Mouse (Mus musculus) liver (tissue): ENCODE measurements at regions not wholly inside any gene's neighbourhood (a gene's known extent, or its start where the extent isn't known, plus 50 kb on each side); places are given as distances from the start of the nearest gene placed in this dataset.
A peak's percentile ranks its signal among the peaks of the same experiment; 100 is the strongest.

ENCODE experiments used
- DNase-seq: peaks from one replicate; pipeline ENCODE4 v3.0.0-alpha.2; 2020; ENCODE audit warnings: mixed read lengths

DNA sequence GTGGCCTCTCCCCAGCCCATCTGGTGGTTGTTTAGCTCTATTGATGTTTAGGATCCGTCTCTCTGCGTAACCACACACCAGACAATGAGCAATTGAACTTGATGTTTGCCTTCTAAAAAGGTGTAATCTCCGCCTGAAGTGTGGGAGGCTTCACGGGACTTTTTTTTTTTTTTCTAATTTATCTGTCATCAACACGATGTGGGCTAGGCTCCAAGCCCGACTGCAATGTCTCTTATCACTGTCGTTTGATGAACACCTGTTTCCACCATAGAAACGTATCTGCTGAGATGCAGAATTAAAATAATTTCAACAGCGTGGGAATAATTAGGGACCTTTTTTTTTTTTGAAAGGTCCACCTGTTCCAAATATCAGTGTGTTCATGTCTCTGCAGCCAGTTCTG is 257.0 kb upstream of the Dnajc19 start:
- DNase-seq, result no peak

- DNase-seq, result no peak
Observed at GRCm38 (mm10) chr3:34333555-34333954, 252.4 kb upstream of the Dnajc19 start.

DNA sequence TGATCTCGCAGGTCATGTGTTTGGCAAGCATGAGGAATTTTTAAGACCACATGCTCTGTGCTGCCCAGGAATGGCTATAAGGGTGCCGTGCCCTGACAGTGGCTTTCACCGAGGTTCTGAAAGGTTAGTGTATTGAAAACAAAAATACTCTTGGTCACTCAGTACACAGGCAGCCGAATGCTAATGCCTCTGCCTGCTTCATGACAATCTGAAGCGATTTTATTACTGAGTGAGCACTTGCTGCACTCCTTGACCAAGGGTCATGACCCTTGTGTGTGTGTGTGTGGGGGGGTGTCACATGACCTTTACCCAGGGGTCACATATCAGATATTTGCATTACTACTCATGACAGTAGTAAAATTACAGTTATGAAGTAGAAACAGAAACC is 250.8 kb upstream of the Dnajc19 start:
- no peak for DNase-seq

DNA sequence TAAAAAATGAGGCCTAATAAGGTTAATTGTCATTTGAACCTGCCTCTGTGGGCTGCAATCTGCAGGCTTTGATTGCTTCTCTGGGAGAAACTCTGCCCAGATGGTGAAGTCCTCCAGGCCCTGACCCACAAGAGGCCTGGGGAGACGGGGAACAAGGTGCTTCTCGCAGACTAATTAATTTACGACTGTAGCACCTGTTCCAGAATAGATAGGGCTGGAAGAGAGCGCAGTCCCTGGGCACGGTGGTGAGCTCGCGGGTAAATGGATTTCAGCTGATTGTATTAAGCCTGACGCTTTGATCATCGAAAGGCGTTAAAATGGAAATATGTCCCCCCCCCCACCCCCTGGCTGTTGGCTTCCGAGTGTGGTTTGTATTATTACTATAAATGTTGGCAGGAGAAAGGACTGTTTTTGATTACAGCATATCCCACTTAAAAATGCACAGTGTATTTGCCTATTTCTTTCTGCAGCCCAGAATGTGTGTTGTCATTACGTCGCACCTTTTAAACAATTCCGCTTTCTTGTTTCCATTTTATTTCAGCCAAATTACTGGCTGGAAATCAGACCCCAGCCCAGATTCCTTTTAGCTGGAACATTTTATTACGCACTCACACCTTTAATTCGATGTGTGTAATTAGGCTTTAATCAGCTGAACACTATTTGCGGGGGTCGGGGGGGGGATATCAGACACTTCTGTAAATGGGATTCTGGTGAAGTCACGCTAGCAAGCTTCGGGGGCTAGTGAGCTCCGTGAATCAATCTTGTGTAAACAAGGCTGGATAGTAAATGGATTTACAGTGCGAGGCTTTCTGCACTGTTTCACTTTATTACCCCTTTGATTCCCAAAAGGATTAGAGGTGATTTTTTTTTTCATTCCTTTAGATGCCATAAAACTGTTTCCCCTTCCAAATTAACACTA is 250.1 kb upstream of the Dnajc19 start:
- no peak for DNase-seq

- DNase-seq, result peak; percentile 21
Observed at GRCm38 (mm10) chr3:34328865-34329264, 247.7 kb upstream of the Dnajc19 start.

DNA sequence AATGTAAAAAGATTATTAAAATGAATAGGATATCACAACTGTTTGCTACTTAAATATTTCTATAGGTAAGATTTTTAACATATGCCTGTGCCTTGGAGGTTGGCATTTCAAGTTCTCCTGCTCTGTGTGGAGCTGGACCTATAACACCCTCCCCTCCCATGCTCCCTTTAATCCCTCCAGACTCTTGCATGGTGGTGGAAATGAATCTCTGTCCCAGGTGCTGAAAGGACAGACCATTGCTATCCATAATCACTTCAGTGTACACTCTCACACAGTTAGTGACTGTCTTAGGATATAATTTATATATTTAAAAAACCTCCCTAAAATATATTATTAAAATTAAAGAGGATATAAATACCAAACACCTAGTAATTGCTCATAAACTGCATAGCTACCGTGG is 244.5 kb upstream of the Dnajc19 start:
- DNase-seq, result no peak

GRCm38 (mm10) chr3:34322527-34323210 is 241.5 kb upstream of the Dnajc19 start:
- no peak for DNase-seq

- no peak for DNase-seq
Observed at GRCm38 (mm10) chr3:34314798-34315197, 233.7 kb upstream of the Dnajc19 start.

- no peak for DNase-seq
Observed at GRCm38 (mm10) chr3:34314393-34314792, 233.3 kb upstream of the Dnajc19 start.

- DNase-seq, result no peak
Observed at GRCm38 (mm10) chr3:34311944-34312343, 230.8 kb upstream of the Dnajc19 start.

- DNase-seq, result no peak
Observed at GRCm38 (mm10) chr3:34299637-34300036, 218.5 kb upstream of the Dnajc19 start.

DNA sequence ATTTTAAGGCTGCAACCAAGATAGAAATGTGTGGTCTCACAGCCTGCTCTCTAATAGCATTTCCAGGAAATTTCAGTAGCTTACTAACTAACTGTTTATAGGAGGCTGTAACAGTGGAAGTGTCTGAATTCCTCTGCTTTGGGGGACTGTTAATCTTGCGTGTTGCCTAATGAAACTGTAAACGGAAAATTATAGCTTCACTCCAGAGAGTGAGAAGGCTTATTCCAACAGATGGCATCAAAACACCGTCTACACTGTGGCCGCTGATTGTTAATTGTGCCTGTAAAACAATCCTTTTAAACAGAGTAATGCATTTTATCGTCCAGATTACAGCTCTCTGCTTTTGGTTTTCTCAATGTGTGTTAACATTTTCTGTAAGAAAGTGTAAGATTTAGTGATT is 206.7 kb upstream of the Dnajc19 start:
- DNase-seq, result no peak

- no peak for DNase-seq
Observed at GRCm38 (mm10) chr3:34270154-34270553, 189.0 kb upstream of the Dnajc19 start.

GRCm38 (mm10) chr3:34266462-34266861 is 185.3 kb upstream of the Dnajc19 start:
- DNase-seq, result no peak

GRCm38 (mm10) chr3:34264811-34265210 is 183.7 kb upstream of the Dnajc19 start:
- no peak for DNase-seq

DNA sequence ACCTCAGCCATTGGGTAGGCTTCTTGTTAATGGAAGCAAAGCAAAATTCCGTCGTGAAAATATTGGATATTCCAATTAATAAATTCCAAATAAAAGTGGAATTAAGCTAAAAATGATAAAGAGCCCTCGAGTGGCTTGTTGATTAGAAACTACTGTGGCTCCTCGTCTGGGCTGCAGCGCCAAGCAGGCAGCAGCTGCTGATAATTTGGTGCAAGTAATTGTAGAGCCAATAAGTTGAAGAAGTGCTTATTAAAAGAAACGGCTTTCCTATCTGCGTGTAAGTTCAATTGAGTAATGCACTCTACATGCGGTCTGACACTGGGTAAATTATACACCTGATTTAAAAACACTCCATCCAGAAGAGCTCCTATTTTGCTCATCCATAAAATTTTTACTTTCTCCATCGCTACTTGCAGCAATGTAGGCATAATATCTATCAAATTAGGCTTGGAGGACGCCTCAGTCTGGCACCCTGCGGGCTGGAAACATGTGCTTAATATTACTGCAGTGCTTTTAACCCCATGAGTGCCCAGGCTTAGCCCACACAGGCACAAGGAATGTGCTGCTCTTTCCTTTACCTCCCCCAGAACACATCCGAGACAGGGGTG is 171.7 kb upstream of the Dnajc19 start:
- DNase-seq, result no peak

DNA sequence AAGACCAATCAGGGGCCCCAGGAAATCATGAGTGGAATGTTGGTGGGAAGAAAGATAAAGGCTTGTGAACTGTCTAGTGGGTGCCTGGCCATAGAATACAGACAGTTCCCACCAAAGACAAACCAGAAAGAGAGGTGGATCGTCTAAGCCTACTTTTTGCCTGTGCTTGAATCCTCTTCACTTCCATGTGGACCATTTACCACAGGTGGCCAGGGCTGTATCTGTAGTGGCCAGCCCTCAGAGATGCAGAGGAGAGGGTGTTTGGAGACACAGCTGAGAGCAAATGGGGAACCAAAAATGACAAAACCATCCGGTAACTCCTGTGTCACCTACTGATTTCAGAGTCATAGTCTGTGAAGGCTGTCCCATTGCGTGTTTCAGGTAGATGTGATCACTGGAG is 161.0 kb upstream of the Dnajc19 start:
- no peak for DNase-seq

GRCm38 (mm10) chr3:34239978-34240377 is 158.9 kb upstream of the Dnajc19 start:
- no peak for DNase-seq

- no peak for DNase-seq
Observed at GRCm38 (mm10) chr3:34234391-34234790, 153.3 kb upstream of the Dnajc19 start.

- no peak for DNase-seq
Observed at GRCm38 (mm10) chr3:34232329-34233250, 151.5 kb upstream of the Dnajc19 start.

DNA sequence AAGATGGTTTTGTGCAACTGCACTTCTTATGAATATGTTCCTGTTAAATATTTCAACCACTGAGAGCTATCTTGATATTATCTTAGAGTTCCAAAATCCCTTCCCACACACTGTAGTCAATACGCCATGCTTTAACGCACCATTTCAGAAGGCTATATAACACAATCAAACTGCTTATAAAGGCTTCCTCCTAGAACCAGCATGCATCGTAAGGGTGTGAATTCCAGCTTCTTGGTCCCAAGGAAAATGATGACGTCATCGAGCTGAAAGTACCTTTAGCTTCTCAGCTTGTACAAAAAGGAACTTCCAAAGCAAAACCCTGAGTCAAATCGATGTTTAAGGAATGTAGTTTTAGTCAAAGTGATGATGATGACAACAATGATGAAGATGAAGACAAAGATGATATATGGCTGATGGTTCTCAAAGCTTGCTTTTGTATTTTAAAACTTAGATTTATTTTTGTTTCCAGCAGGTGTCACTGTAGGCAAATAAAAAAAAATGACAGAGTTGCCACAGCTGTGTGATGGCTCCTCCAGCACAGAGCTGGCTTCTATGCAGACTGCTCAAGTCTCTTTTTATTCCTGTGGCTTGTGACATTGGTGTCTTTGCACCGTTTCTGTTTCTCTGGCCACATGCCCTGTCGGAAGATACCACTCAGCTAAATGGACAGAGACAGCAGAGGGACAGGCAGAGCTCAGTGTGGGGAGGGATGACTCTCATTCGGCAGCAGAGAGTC is 150.6 kb upstream of the Dnajc19 start:
- DNase-seq, result no peak

DNA sequence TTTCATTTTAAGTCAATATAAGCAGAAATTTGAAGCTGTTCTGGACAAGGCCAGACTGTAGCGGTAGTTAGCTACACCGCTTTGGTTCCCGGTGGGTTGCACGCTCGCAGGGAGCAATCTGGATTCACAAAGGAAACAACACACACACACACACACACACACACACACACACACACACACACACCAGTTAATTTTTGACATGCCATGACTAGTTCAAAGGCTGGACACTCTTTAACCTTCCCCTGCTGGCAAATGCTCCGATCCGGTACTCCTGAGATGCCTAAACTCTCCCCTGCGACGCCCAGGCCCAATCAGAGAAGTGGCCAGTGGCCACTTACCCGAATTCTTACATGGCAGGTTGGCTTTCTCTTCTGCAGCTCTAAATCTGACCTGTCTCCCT is 141.2 kb upstream of the Dnajc19 start:
- DNase-seq, result no peak
